Mouse (Mus musculus) forebrain, postnatal 0 days (tissue): Measurements from ENCODE around the gene Ybx1. TPM values are rescaled to one million over a fixed set of nuclear protein-coding genes. Genes with fewer than 3 reads are reported as not detected.

ENCODE experiments used
- ATAC-seq: fragments of 200-750 bp; cut with Nextera tagmentation; 2 replicates; pipeline ENCODE4 v1.8.0; 2017; ENCODE audit warnings: mild to moderate bottlenecking, moderate library complexity
- DNase-seq: peaks from one replicate; pipeline ENCODE4 v3.0.0-alpha.2; 2015
- H3K27ac ChIP-seq: fragments of 300-500 bp; sonication (generic); 2 replicates; pipeline ENCODE4 v1.5.1; 2014; ENCODE audit warnings: low read depth, mild to moderate bottlenecking, antibody characterized with exemption, low read length, moderate library complexity, mixed read lengths
- H3K27me3 ChIP-seq: fragments of 300-500 bp; sonication (generic); 2 replicates; pipeline ENCODE4 v1.6.1; 2014; ENCODE audit warnings: mild to moderate bottlenecking, low read length, mixed read lengths; ENCODE audit not compliant: insufficient read depth
- H3K36me3 ChIP-seq: fragments of 300-500 bp; sonication (generic); 2 replicates; pipeline ENCODE4 v1.6.1; 2014; ENCODE audit warnings: mild to moderate bottlenecking, moderate library complexity; ENCODE audit not compliant: insufficient read depth
- H3K4me1 ChIP-seq: fragments of 300-500 bp; sonication (generic); 2 replicates; pipeline ENCODE4 v1.6.1; 2014; ENCODE audit warnings: antibody characterized with exemption; ENCODE audit not compliant: insufficient read depth
- H3K4me2 ChIP-seq: fragments of 300-500 bp; sonication (generic); 2 replicates; pipeline ENCODE4 v1.6.1; 2014; ENCODE audit warnings: low read depth, mild to moderate bottlenecking, moderate library complexity
- H3K4me3 ChIP-seq: fragments of 300-500 bp; sonication (generic); 2 replicates; pipeline ENCODE4 v1.5.1; 2014; ENCODE audit warnings: low read depth, low read length, mixed read lengths
- H3K9ac ChIP-seq: fragments of 300-500 bp; sonication (generic); 2 replicates; pipeline ENCODE4 v1.6.1; 2014; ENCODE audit warnings: mild to moderate bottlenecking
- H3K9me3 ChIP-seq: fragments of 300-500 bp; sonication (generic); 2 replicates; pipeline ENCODE4 v1.6.1; 2016; ENCODE audit warnings: low read length
- CTCF ChIP-seq: sonication (generic); IDR thresholded peaks from 2 replicates; pipeline ENCODE4 v1.5.1; 2016; ENCODE audit warnings: antibody characterized with exemption, control low read depth, low read depth
- WGBS: fragments of 180-500 bp; shearing (Covaris S2); extraction: QIAGEN DNeasy Blood & Tissue Kit; methylation state at CpG from one replicate; pipeline ENCODE4 v1.1.7; 2014; 5-methylcytosine and 5-hydroxymethylcytosine counted together
- polyA plus RNA-seq: library from polyadenylated mRNA; unstranded; fragments of >200 nt; fragmentation: Nextera tagmentation; extraction: Ambion mirVana; gene quantifications from 2 replicates; pipeline ENCODE4 v1.2.1, GENCODE M21; 2015
- total RNA-seq: library from RNA; depleted of rRNA; stranded (reverse); fragments of >200 nt; gene quantifications from 2 replicates; pipeline ENCODE4 v1.2.3, GENCODE M21; 2014

The Ybx1 gene
- total and polyA plus RNA-seq, 2 experiments from 2014 or later: 829 to 1,107 TPM

- Histone ChIP-seq H3K9ac (no peak overlapping the region), H3K4me3 (no peak overlapping the region), H3K4me1 (no peaks in the 10 kb centered on the region), H3K36me3 (peaks cover 80% of the 10 kb centered on the region), H3K9me3 (no peaks in the 10 kb centered on the region), H3K27me3 (no peaks in the 10 kb centered on the region), H3K27ac (no peak overlapping the region), H3K4me2 (no peak overlapping the region)
- 77% methylated on average over 2 of the region's 2 CpGs for WGBS
- ATAC-seq: no peak
- no peak for TF ChIP-seq CTCF
- DNase-seq: no peak
These were observed 19.2 kb downstream of the Ybx1 start for GRCm38 (mm10) chr4:119275226-119275625.

- Histone ChIP-seq H3K36me3 (peaks cover 74% of the 10 kb centered on the region), H3K9ac (no peak overlapping the region), H3K27ac (no peak overlapping the region), H3K4me3 (no peak overlapping the region), H3K4me2 (no peak overlapping the region), H3K9me3 (no peaks in the 10 kb centered on the region), H3K4me1 (no peaks in the 10 kb centered on the region), H3K27me3 (no peaks in the 10 kb centered on the region)
- 83% methylated on average over 1 of the region's 1 CpGs for WGBS
- no peak for ATAC-seq
- no peak for DNase-seq
- TF ChIP-seq CTCF: no peak
These were observed 19.8 kb downstream of the Ybx1 start for GRCm38 (mm10) chr4:119274627-119275026.

DNA sequence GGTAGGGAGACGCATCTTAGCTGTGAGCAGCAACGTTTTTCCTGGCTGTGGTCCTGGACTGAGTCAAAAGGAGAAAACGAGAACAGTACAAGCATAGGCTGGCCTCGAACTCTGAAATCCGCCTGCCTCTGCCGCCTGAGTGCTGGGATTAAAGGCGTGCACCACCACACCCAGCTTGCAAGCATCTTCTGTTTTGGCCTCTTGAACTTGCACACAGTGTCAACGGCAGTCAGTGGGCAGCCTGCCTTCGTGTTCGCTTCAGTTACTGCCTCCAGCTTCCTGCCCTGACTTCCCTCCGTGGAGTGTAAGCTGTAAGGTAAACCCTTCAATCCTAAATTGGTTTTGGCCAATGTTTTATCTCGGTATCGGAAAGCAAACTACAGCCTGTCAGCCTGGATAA is 27.8 kb downstream of the Ybx1 start:
- WGBS: 74% methylated on average over 13 of the region's 13 CpGs
- no peaks in the 10 kb centered on the region for H3K27me3 ChIP-seq
- ATAC-seq (no peak), DNase-seq (no peak)
- H3K36me3 ChIP-seq: peaks cover 14% of the 10 kb centered on the region
- no peak overlapping the region for H3K27ac ChIP-seq
- H3K4me1 ChIP-seq: no peaks in the 10 kb centered on the region
- no peak overlapping the region for H3K4me2 ChIP-seq
- H3K4me3 ChIP-seq: no peak overlapping the region
- H3K9ac ChIP-seq: no peak overlapping the region
- no peaks in the 10 kb centered on the region for H3K9me3 ChIP-seq
- TF ChIP-seq CTCF: no peak

DNA sequence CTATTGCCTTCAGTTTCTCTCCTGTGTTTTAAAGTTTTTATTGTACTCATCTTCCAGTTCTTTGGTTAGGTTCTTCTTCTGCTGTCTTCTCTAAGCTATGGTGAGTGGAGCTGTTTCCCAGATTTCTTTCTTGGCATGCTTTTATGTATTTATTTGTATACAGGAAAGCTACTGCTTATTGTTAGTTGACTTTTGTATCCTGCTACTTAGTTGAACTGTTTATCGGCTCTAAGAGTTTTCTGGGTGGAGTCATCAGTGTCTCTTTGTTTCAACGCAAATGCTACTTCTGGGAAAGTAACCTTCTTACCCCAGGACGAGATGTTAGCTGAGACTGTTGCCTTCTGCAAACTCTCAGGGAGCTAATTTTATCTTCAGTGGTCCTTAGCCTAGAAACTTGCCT is 30.9 kb downstream of the Ybx1 start:
- H3K4me1 ChIP-seq: no peaks in the 10 kb centered on the region
- DNase-seq (no peak), ATAC-seq (no peak)
- H3K27ac ChIP-seq: no peak overlapping the region
- H3K27me3 ChIP-seq: no peaks in the 10 kb centered on the region
- no peaks in the 10 kb centered on the region for H3K9me3 ChIP-seq
- TF ChIP-seq CTCF: no peak
- H3K36me3 ChIP-seq: peaks cover 3% of the 10 kb centered on the region; the same call in 1 of the 2 replicates
- no peak overlapping the region for H3K4me3 ChIP-seq
- H3K4me2 ChIP-seq: no peak overlapping the region
- H3K9ac ChIP-seq: no peak overlapping the region
- 72% methylated on average over 3 of the region's 3 CpGs for WGBS

GRCm38 (mm10) chr4:119262483-119262882 is 31.9 kb downstream of the Ybx1 start:
- Histone ChIP-seq H3K4me2 (no peak overlapping the region), H3K36me3 (no peaks in the 10 kb centered on the region), H3K9me3 (no peaks in the 10 kb centered on the region), H3K27ac (no peak overlapping the region), H3K9ac (no peak overlapping the region), H3K4me3 (no peak overlapping the region), H3K27me3 (no peaks in the 10 kb centered on the region), H3K4me1 (no peaks in the 10 kb centered on the region)
- TF ChIP-seq CTCF: no peak
- ATAC-seq: no peak
- DNase-seq: no peak
- WGBS: 85% methylated on average over 5 of the region's 5 CpGs

GRCm38 (mm10) chr4:119261087-119261713 is 33.2 kb downstream of the Ybx1 start:
- Histone ChIP-seq H3K36me3 (no peaks in the 10 kb centered on the region), H3K27ac (no peak overlapping the region), H3K27me3 (no peaks in the 10 kb centered on the region), H3K9ac (no peak overlapping the region), H3K4me1 (no peaks in the 10 kb centered on the region), H3K4me3 (no peak overlapping the region), H3K4me2 (no peak overlapping the region), H3K9me3 (no peaks in the 10 kb centered on the region)
- TF ChIP-seq CTCF: no peak
- ATAC-seq: no peak
- WGBS: 78% methylated on average over 7 of the region's 7 CpGs
- DNase-seq: no peak

DNA sequence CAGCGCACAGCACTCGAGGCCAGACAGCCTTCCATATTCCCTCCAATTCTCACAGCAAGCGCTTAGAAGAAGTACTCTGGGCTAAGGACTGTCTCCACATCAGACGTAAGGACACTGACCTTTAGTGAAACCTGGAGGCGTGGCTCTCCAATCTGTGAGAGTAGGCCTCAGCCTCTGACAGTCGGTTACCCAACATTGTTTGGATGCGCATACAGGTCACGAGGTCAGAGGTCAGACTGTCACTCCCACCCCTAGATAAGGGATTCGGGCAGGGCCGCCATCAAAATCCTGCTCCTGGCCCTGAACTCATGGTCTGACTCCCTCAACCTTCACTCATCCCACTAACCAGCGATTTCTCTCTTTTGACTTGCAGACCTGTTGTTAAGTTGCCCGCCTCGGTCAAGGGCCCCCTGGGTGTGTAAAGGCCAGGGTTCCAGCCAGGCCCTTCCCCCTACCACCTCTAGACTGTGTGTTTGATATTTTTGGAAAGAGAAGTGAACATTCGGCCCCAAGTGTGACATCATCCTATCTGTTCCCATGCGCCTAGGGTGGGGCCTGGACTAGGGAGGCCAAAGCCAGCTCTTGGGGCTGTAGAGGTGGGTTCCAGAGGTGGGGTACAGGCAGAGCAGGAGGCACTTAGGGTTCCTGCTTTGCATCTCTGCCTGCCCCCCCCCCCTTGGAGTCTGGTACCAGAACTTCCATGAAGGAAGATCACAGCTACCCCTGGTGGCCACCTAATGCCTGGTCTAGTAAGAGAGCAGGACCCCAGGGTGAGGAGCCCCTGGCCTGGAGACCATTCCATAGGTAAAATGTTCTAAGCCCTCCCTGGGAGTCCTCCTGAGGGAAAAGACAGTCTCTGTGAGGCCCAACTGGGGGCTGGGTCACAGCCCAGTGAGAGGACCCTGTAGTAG is 34.8 kb downstream of the Ybx1 start:
- Histone ChIP-seq H3K4me3 (no peak overlapping the region), H3K27ac (no peak overlapping the region), H3K9ac (no peak overlapping the region), H3K27me3 (no peaks in the 10 kb centered on the region), H3K9me3 (no peaks in the 10 kb centered on the region), H3K36me3 (no peaks in the 10 kb centered on the region), H3K4me2 (no peak overlapping the region), H3K4me1 (no peaks in the 10 kb centered on the region)
- DNase-seq: no peak
- peak; percentile 38; the same call in 1 of the 2 replicates for TF ChIP-seq CTCF
- 88% methylated on average over 15 of the region's 15 CpGs for WGBS
- ATAC-seq: no peak
